Mouse (Mus musculus): ENCODE data around the gene Scamp1. TPM values are rescaled to one million over a fixed set of nuclear protein-coding genes. Genes with fewer than 3 reads are reported as not detected.

The Scamp1 gene
- total RNA-seq, 2 experiments from 2014 or later = 19.6 to 22.6 TPM

DNA sequence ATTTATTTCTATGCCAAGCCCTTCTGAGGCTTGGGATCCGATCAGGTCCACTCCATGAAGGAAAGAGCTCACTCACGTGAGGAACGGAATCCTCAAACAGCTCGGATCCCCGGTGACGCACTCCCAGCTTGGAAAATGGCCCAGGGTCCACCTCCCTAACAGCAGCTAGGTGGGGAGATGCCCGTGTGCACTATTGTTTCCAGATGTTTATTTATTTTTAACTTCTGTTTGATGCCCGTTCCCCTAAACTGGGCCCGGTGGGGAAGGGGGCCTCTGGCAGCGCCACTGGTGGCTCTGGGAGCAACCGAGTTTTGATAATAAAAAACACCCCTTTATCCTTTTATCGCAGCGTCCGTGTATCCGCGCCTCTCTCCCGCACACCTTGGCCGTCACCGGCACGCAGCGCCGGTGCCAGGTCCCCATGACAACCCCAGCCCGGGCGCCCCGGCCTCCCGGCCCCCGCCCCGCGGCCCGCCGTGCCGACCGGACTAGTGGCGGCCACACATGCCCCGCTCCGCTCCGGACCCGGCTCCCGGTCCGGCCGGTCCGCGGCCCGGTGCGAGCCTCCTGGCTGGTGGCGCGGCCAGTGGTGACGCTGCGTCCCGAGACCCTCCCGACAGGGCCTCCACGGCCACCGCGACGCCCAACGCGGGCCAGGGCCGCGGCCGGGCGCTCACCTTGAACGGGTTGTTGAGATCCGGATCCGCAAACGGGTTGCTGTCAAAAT, 951 bp downstream of the Scamp1 start:
- DNase-seq (ENCODE audit: low spot score) = peak; percentile 45

DNA sequence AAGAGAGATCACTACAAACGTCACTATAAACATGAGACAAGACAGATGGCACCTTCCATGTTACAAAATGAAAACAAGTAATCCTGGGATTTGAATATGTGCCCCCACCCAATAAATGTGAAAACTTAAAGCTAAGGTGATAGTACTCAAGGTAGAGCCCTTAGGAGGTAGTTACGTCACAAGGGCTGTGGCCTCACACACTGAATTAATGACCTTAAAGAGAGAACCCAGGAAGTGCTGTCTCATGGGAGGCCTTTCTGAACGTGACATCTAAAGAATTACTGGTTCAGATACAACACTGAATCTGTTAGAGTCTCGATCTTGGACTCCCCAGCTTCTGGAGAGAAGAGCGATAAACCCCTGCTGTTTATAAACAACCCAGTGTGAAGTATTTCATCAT, 6.2 kb downstream of the Scamp1 start:
- no peak for DNase-seq (ENCODE audit: low spot score)

DNA sequence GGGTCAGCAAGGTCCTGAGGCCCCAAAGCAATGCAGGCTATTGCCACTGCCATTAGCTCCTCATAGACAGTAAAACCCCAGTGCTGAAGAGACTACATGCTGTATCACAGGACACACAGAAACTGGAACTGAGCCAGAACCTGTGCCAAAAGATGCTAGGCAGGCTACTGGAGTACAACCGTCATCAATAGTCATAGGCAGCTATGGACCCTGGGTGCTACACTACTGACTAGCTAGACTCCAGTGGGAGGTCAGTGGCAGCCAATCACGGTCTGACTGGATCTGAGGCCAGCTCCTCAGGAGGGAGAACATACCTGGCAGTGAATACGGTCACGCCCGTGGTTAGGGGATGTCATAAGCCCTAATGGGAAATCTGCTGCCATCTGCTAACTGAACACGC, 14.4 kb downstream of the Scamp1 start:
- DNase-seq (ENCODE audit: low spot score) = no peak

DNA sequence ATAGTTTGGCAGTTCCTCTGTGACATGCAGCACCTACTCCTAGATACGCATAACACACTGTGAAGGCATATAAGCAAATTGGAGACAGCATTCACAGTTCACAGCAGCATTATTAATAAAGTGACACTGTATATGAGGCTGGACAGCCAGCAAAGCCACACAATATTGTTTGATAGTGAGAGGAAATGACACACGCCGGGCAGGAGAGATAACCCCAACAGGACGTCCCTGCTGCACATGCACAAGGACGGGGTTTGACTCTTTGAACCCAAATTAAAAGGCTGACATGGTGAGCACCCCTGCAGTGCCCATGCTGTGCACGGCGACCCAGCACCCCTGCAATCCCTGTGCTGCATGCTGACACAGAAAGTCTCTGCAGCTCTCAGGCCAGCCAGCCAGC, 17.5 kb downstream of the Scamp1 start:
- no peak for DNase-seq (ENCODE audit: low spot score)

DNA sequence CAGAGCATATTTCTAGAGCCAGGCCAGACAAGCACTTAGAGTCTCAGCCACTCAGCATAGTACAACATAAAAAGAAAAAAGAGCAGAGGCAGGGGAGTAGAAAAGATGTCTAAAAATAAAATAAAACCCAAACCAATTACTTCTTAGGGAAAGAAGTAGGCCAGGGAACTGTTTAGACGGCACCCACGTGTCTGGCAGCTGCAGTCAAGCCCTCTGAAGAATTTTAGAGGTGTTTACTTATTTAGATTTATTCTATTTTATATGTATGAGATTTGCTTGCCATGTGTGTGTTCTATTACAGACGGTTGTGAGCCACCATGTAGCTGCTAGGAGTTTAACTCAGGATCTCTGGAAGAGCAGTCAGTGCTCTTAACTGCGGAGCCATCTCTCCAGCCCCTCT, 18.5 kb downstream of the Scamp1 start:
- no peak for DNase-seq (ENCODE audit: low spot score)

DNA sequence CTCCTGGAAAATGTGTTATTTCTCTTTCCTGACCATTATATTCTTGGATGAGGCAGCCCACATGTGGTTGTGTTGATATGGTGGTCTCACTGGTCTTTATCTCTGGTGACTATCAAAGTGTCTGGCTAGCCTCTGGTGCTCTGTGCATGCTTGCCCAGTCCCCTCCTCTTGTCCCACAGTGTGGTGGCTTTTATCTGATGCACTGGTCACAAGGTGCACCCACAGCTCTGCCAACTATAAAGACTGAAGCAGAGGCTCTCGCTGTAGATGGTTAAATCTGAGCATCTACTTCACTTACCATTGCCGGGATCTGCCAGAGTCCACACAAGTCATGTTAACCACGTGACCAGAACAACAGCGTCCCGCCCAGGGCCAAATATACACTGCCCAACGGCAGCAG, 19.1 kb downstream of the Scamp1 start:
- DNase-seq (ENCODE audit: low spot score) = no peak

DNA sequence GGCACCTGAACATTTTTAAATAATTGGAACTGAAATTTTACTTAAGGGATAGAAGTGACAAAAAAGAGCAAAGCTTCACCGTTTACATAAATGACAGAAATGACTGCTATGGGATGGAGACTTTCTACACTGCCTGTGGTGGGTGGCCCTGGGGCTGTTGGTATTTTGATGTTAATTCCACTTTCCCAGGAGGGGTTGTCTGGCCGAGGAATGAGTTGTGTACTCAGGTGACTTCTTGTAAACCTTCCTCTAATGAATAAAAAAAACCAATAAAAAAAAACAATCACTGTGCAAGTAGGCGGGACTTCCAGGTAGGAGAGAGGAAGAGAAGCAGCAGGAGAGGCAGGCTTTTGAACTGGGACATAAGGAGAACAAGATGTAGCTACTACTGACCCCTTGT, 20.4 kb downstream of the Scamp1 start:
- no peak for DNase-seq (ENCODE audit: low spot score)

DNA sequence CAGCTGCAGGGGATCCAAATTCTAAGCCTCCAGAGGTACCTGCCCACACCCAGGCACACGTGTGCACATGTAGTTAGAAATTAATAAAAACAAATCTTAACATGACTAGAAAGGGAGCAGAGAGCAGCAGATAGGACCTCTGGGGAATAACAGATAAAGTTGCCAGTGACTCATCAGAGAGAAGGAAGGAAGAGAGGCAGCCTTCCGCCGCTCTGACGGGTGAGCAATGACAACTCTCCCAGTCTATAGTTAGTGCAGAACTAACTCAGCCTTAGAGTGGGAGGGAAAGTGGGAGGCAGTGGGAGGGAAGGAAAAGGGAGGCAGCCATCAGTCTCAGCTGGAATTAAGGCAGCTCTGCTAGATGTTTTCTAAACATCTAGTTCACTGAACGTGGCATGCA, 21.7 kb downstream of the Scamp1 start:
- no peak for DNase-seq (ENCODE audit: low spot score)

DNA sequence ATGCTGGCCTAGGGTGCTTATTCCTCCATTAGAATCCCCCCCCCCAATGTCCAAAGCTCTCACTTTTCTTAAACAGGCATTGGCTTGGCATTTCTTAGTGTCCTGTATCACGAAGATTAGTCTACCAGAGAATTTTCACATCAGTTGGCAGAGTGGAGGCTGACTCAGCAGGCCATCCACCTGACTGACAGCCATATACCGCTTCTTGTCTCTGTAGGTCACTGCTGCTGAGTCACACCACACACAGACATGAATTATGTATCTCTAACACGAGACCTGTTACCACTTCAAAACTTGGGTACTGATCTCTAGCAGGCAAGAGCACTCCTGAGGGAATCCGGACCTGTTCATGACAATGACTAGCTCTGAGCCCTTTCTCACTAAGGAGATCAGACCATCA, 23.1 kb downstream of the Scamp1 start:
- DNase-seq (ENCODE audit: low spot score) = no peak

DNA sequence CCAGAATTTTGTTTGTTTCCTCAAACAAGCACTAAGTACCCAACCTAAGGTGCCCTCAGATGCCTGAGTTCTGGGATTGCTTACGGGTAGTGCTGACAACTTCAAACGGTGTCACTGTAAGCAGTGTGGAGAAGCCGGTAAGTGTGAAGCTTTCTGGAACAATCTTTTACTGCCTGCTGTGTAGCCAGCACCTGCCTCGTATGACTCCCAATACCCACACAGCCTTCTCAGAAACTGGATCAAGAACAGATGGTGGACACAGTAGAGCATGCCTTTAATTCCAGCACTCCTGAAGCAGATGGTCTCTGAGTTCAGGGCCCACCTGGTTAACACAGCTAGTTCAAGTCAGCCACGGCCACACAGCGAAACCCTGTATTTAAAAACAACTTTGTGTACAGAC, 24.0 kb downstream of the Scamp1 start:
- DNase-seq (ENCODE audit: low spot score) = no peak

DNA sequence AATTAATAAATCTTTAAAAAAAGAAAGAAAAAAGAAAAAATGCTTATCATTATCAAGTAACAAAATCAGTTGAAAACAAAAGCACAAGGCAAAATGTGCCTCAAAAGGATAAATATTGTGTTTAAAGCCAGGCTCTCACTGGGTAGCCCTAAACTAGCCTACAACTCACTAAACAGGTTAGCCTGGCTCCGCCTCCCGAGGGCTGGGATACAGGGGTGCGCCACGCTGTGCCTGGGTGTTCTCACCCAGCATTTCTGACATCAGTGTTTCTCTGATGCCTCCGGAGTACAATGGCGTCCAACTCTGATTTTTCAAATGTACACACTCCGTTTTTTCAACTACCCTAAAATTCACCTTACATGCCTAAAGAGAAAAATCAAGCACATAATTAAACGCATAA, 24.7 kb downstream of the Scamp1 start:
- DNase-seq (ENCODE audit: low spot score) = no peak

DNA sequence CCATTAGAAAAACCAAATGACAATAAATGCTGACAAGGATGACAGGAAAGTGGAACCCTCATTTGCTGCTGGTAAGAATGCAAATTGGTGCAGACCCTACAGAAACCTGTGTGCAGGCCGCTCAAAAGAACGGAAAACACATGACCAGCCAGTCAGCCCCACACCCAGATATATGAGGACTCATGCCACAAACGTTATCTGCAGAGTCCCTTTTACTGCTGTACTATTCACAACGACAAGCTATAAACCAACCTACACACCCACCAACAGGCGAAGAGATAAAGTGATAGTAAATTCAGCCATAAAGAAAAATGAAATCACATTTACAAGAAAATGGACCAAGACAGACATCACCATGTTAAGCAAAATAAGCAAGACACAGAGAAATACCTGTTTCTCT, 26.4 kb downstream of the Scamp1 start:
- no peak for DNase-seq (ENCODE audit: low spot score)

DNA sequence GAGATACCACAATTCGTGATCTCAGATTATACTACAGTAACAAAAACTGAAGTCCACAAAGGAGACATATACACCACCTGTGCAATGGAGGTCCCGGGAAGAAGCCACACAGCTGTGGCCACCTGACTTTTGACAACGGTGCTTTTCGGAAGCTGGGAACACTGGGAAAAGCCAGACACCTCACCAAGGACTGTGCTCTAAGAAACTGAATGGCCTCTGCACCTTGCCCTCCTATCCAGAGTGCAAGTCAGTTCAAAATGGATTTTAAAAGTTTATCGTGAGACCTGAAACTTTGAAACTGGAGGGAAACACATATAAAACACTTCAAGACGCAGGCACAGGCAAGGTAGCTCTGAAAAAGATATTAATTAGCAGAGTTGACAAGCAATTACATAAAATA, 27.1 kb downstream of the Scamp1 start:
- no peak for DNase-seq (ENCODE audit: low spot score)

DNA sequence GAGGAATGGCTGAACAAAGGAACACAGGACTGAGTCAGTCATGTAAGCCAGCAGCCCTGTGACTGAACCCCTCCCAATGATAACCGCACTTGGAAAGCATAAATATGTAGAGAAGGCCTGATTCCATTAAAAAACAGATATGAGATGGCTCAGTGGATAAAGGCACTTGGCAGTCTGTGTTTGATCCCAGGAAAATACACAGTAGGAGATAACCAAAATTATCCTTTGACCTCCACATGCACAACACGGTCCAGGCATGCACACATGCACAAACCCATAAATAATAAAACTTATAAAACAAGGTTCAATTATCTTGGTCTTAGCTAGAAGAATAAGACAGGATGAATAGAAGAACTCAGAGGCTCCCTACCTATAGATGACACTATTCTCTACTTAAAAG, 27.9 kb downstream of the Scamp1 start:
- DNase-seq (ENCODE audit: low spot score) = no peak

DNA sequence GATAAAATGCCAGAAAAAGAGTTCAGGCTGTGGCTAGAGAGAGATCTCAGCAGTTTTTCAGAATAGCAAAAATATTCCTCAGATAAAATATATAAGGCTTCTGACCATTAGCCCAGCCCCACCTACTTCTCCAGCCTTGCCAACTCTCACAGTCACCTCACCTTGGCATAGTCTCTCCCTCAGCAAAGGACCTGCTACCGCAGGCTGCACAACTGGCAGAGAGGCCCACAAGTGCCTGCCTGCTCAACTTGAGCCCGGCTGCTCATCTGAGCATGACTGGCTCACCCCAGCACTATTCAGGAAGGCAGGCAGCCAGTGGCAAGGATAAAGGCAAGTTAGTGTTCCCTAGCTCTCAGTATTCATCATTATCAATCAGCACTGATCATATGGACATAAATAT, 30.5 kb downstream of the Scamp1 start:
- no peak for DNase-seq (ENCODE audit: low spot score)

DNA sequence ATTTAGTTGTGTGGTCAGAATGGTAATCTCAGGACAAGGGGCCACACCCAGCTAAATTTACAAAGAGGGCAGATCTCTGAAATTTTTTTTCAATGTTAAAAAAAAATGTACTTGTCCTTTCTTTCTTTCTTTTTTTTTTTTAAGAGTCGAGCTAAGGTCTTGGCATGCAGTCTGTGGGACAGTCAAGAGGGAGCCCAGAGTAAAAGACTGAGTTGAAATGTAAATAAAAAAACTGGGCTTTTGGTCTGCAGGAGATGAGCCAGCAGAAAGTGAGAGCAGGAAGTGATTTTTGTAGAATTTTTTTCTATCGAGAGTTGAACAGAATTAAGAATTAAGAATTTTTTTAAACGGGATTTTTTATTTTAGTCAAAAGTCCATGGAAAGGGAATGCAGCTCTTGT, 31.4 kb downstream of the Scamp1 start:
- DNase-seq (ENCODE audit: low spot score) = no peak

DNA sequence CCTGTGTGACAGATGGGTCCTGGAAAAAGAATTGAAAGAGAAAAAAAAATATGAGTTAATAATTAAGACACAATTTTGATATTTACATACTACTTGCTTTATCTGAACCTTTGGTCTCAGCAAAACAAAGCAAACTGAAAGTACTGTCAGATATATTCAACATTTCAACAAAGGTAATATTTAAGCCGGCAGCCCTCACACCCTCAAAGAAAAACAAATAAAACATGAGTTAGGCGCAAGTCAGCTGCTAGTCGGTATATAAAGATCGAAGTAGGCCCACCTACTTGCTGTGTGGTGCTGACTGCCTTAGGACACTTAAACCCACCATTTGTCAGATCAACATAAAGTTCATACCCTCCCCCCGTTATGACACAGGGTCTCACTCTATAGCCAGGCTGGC, 32.6 kb downstream of the Scamp1 start:
- no peak for DNase-seq (ENCODE audit: low spot score)

DNA sequence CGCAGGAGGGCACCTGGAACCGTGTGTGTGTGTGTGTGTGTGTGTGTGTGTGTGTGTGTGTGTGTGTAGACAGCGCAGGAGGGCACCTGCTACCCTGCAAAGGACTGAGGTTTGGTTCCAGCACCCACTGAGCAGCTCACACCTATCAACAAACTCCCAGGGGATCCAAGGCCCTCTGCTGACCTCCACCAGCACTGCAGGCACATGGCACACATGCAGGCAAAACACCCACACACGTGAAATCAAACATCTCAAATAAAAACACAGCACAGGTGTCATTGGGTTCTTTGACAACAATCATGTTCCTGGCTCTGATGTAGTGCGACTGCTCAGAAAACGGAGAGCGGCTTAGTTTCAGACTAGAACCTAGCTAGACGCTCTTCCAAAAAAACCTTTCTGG, 34.9 kb downstream of the Scamp1 start:
- no peak for DNase-seq (ENCODE audit: low spot score)

DNA sequence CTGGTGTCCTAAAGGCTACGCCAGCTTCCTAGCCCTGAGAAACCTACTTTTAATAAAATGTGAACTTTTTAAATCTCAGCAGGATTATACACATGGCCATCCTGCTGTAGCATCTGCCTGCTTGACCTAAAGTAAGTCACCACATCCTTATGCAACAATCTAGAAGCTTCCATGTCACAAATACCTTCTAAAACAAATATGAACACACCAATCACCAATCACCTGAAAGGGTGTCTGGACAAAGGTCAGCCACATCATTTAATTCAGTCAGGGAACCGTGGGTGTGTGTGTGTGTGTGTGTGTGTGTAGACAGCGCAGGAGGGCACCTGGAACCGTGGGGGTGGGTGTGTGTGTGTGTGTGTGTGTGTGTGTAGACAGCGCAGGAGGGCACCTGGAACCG, 35.5 kb downstream of the Scamp1 start:
- DNase-seq (ENCODE audit: low spot score) = no peak

DNA sequence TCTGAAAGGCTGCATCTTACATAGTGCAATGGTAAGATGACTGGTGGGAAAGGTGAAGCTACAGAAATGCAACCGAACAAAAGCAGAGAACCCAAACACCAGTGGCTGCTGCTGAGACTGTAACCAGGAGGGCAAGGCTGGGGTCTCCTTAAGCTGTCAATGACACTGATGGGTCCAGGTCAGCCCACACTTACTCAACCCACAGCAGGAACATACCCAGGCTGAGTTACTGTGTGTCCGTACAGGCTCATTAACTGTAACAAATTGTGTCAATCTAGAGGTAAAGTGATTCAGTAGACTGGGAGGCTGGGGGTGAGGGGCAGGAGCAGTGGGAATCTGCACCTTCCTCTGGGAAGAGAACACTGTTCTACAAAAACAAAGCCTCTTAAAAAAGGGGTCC, 42.8 kb downstream of the Scamp1 start:
- no peak for DNase-seq (ENCODE audit: low spot score)

DNA sequence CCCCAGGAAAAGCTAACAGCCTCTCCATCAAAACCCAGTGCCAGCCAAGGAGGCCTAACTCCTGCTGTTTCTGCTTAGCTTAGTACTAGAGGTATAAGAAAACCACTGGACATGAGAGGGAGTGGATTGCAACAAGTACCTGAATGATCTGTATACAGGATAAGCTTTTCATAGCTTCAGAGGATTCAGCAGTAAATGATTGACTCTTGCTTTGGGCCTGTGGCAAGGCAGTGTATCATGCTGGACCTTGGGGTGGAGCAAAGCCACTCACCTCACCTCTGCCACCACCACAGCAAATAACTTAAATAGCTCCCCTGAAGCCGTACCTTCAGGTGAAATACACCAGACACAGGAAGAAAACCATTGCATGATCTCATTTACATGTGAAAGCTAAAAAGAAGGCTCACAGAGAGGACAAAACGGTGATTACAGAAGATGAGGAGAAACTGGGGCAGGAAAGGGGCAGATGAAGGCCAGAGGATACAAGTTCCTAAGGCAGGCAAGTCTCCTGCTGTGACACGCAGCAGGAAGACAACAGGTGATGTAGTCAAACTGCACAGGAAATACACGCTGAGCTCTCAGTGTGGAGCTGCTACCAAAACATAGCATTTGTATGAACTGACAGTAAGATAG, 43.6 kb downstream of the Scamp1 start:
- DNase-seq (ENCODE audit: low spot score) = no peak

DNA sequence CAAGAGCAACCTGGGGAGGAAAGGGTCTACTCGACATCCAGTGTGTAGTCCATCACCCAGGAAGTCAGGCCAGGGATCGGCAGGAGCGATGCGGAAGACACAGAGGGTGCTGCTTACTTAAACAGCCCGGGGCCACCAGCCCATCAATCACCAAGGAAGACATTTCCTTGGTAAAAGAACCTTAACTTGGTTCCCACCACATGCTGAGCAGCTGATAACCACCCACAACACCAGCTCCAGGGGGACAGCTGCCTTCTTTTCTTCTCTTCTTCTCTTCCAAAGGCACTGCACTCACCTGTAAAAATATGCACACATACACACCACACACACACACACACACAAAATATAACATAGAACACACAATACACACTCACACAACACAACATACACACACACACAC, 44.8 kb downstream of the Scamp1 start:
- DNase-seq (ENCODE audit: low spot score) = no peak

DNA sequence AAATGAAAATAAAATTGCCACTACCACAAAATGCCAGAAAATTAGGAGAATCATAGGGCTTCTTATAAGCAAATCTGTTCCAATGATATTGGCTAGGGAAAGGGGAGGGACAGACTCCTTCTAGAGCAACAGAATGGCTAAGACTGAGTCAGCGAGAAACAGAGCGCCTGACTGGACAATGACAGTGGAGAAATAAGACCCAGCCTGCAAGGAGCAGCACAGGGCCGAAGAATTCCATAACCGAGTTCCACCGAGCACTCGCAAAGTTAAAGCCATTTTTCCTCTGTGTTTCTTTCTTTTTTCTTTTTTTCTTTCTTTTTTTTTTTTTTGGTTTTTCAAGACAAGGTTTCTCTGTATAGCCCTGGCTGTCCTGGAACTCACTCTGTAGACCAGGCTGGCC, 45.5 kb downstream of the Scamp1 start:
- peak; percentile 12 for DNase-seq (ENCODE audit: low spot score)

DNA sequence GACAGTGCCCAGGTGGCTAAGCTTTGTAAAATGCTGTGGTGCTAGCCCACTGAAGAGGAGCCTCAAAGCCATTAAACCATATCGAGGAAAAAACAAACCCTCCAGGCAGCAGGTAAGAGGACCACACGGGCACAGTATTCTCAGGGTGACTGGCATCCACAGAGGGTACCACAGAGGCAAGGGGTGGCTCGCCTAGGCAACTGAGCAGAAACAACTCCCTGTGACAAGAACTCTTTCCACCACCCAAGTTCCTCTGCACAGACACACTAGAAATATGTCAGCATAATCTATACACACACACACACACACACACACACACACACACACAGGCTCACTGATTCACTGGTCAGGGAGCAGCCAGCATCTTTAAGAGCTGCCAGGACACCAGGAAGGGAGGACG, 46.2 kb downstream of the Scamp1 start:
- no peak for DNase-seq (ENCODE audit: low spot score)
